Mouse (Mus musculus): ENCODE results near the gene Ampd1. TPM values are rescaled to one million over a fixed set of nuclear protein-coding genes. Genes with fewer than 3 reads are reported as not detected.

The Ampd1 gene
- polyA plus RNA-seq, 1 experiment from 2014 or later = 0.94 TPM

Other genes with a start within 250 kb of the Ampd1 start
- gene Sycp1, start 137.9 kb upstream of the Ampd1 start, polyA plus RNA-seq (2015; fragmentation: Nextera tagmentation; extraction: Ambion mirVana) = not detected in 2 replicates
- 2.0 and 2.2 TPM in 2 replicates for gene Nr1h5, start 109.9 kb upstream of the Ampd1 start, polyA plus RNA-seq (2015; fragmentation: Nextera tagmentation; extraction: Ambion mirVana)
- 14.9 and 15.4 TPM in 2 replicates for gene Sike1, start 78.3 kb upstream of the Ampd1 start, polyA plus RNA-seq (2015; fragmentation: Nextera tagmentation; extraction: Ambion mirVana)
- gene Csde1, start 53.6 kb upstream of the Ampd1 start, polyA plus RNA-seq (2015; fragmentation: Nextera tagmentation; extraction: Ambion mirVana) = 104 TPM in 2 replicates
- 32.7 and 37.1 TPM in 2 replicates for gene Nras, start 15.7 kb upstream of the Ampd1 start, polyA plus RNA-seq (2015; fragmentation: Nextera tagmentation; extraction: Ambion mirVana)
- 7.8 and 8.9 TPM in 2 replicates for gene Dennd2c, start 28.6 kb downstream of the Ampd1 start, polyA plus RNA-seq (2015; fragmentation: Nextera tagmentation; extraction: Ambion mirVana)
- 125 and 140 TPM in 2 replicates for gene Bcas2, start 97.6 kb downstream of the Ampd1 start, polyA plus RNA-seq (2015; fragmentation: Nextera tagmentation; extraction: Ambion mirVana)
- gene Trim33, start 205.3 kb downstream of the Ampd1 start, polyA plus RNA-seq (2015; fragmentation: Nextera tagmentation; extraction: Ambion mirVana) = 5.2 and 5.8 TPM in 2 replicates